In the genomic region with DNA sequence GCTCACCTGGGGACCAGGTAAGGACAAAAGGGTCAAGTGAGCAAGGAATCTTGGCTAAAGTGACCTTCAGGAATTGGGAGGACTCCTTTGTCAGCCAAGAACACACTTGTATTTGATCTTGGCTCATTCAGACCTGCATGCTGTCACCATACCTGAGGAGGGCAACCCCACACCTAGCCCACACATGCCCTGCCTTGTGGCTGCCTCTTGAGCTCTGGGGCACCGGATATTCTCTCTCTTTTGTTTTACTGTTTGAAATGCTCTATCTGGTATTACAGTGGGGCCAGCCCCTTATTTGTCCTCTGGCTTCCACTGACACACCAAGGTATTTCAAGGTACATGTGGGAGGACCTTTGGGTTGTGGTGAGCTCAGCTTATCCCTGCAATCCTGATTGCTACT, we compare ENCODE assay signal across 26 mouse cellular contexts. TPM values are rescaled to one million over a fixed set of nuclear protein-coding genes. Genes with fewer than 3 reads are reported as not detected.
DNase-seq lines count a peak whose midpoint lies in the region; ATAC-seq and TF ChIP-seq lines count a peak whose summit lies in the region.
"Had no signal": no experiment of that assay in that cellular context is flagged by ENCODE, and none has a peak within 500 bp of the region (broad histone marks: within the 10 kb centered on the region; RNA-seq: fewer than 3 reads in every experiment).

No protein-coding gene starts in this region.

- no peak overlapping the region for H3K4me2 ChIP-seq in forebrain, embryonic 11.5 days (ENCODE audit: low read depth, low read length, severe bottlenecking)
- H3K4me2 ChIP-seq in forebrain, embryonic 16.5 days (ENCODE audit: low read length): no peak overlapping the region
- no peak overlapping the region for H3K4me2 ChIP-seq in intestine, embryonic 15.5 days (replicated peaks)
- H3K4me2 ChIP-seq in myocyte (ENCODE audit: low read depth): peak overlapping the region; percentile 51
- H3K4me2 ChIP-seq in stomach, embryonic 16.5 days (ENCODE audit: low read depth, low read length): no peak overlapping the region
- H3K4me2 ChIP-seq: forebrain, embryonic 15.5 days; heart, embryonic 13.5 days; hindbrain, embryonic 14.5 days had no signal

- H3K27me3 ChIP-seq in forebrain, embryonic 11.5 days (ENCODE audit: control insufficient read depth, insufficient read depth, low read length): no peaks in the 10 kb centered on the region
- H3K27me3 ChIP-seq in forebrain, embryonic 16.5 days (replicated peaks; ENCODE audit: control insufficient read depth, insufficient read depth, low read length): no peaks in the 10 kb centered on the region
- no peaks in the 10 kb centered on the region for H3K27me3 ChIP-seq in intestine, embryonic 15.5 days (replicated peaks)
- no peaks in the 10 kb centered on the region for H3K27me3 ChIP-seq in myocyte (ENCODE audit: control insufficient read depth, insufficient read depth, insufficient read length)
- H3K27me3 ChIP-seq in stomach, embryonic 16.5 days (ENCODE audit: control insufficient read depth, insufficient read depth, low read length): no peaks in the 10 kb centered on the region
- H3K27me3 ChIP-seq: forebrain, embryonic 15.5 days; heart, embryonic 13.5 days had no signal

- H3ac ChIP-seq in myocyte (ENCODE audit: control insufficient read depth, insufficient read length): no peak overlapping the region

- H3K4me3 ChIP-seq in forebrain, embryonic 11.5 days (ENCODE audit: low read depth, low read length): no peak overlapping the region
- no peak overlapping the region for H3K4me3 ChIP-seq in forebrain, embryonic 16.5 days (replicated peaks; ENCODE audit: low read length)
- no peak overlapping the region for H3K4me3 ChIP-seq in intestine, embryonic 15.5 days (replicated peaks)
- no peak overlapping the region for H3K4me3 ChIP-seq in myocyte
- H3K4me3 ChIP-seq in stomach, embryonic 16.5 days (replicated peaks; ENCODE audit: low read length): no peak overlapping the region
- H3K4me3 ChIP-seq: forebrain, embryonic 10.5 days; forebrain, embryonic 15.5 days; heart, adult 2 months; heart, embryonic 10.5 days; heart, embryonic 13.5 days had no signal

- H3K27ac ChIP-seq in forebrain, embryonic 11.5 days (ENCODE audit: low read depth, low read length): no peak overlapping the region
- H3K27ac ChIP-seq in forebrain, embryonic 16.5 days (ENCODE audit: low read length): no peak overlapping the region
- no peak overlapping the region for H3K27ac ChIP-seq in intestine, embryonic 15.5 days
- H3K27ac ChIP-seq in stomach, embryonic 16.5 days (ENCODE audit: low read length): peak overlapping the region; percentile 28; the same call in 1 of the 2 replicates
- H3K27ac ChIP-seq: forebrain, embryonic 10.5 days; forebrain, embryonic 15.5 days; heart, adult 2 months; heart, embryonic 10.5 days; heart, embryonic 13.5 days; hindbrain, embryonic 14.5 days had no signal

- H3K4me1 ChIP-seq in forebrain, embryonic 11.5 days (replicated peaks; ENCODE audit: control insufficient read depth, insufficient read depth, low read length): no peaks in the 10 kb centered on the region
- H3K4me1 ChIP-seq in forebrain, embryonic 16.5 days (replicated peaks; ENCODE audit: control insufficient read depth, insufficient read depth, low read length): no peaks in the 10 kb centered on the region
- H3K4me1 ChIP-seq in intestine, embryonic 15.5 days (replicated peaks): no peaks in the 10 kb centered on the region
- no peaks in the 10 kb centered on the region for H3K4me1 ChIP-seq in stomach, embryonic 16.5 days (ENCODE audit: control insufficient read depth, insufficient read depth, low read length)
- H3K4me1 ChIP-seq: forebrain, embryonic 10.5 days; forebrain, embryonic 15.5 days had no signal

- no peaks in the 10 kb centered on the region for H3K79me2 ChIP-seq in myocyte (ENCODE audit: control insufficient read depth, insufficient read depth)

- DNase-seq in forebrain, embryonic 11.5 days (ENCODE audit: low spot score): peak; percentile 28
- DNase-seq in right cerebral cortex, adult 18-20 months: no peak
- no peak for DNase-seq in left cerebral cortex, adult 8-10 months (ENCODE audit: low spot score in 2 of 2)
- no peak for DNase-seq in spleen, postnatal 4 days (ENCODE audit: low spot score in 2 of 2)
- DNase-seq: adrenal gland, adult 8-10 months; adrenal gland, postnatal 36 days; cerebellum, adult 18-20 months; cerebellum, adult 9-10 months; cerebellum, postnatal 14 days; gastrocnemius, postnatal 10 days; gastrocnemius, postnatal 36 days; heart, adult 2 months; heart, postnatal 14 days; heart, postnatal 4 days had no signal

- no peaks in the 10 kb centered on the region for H3K9me3 ChIP-seq in forebrain, embryonic 11.5 days (ENCODE audit: control insufficient read depth, low read length)
- H3K9me3 ChIP-seq in forebrain, embryonic 16.5 days (ENCODE audit: control insufficient read depth, low read length): no peaks in the 10 kb centered on the region
- H3K9me3 ChIP-seq in intestine, embryonic 15.5 days: no peaks in the 10 kb centered on the region
- H3K9me3 ChIP-seq in stomach, embryonic 16.5 days (replicated peaks; ENCODE audit: control insufficient read depth, low read length): no peaks in the 10 kb centered on the region
- H3K9me3 ChIP-seq: forebrain, embryonic 10.5 days; forebrain, embryonic 15.5 days; heart, embryonic 10.5 days; heart, embryonic 13.5 days had no signal

- H3K36me3 ChIP-seq in forebrain, embryonic 11.5 days (ENCODE audit: control insufficient read depth, insufficient read depth, low read length): no peaks in the 10 kb centered on the region
- no peaks in the 10 kb centered on the region for H3K36me3 ChIP-seq in forebrain, embryonic 16.5 days (ENCODE audit: control insufficient read depth, insufficient read depth)
- H3K36me3 ChIP-seq in intestine, embryonic 15.5 days: no peaks in the 10 kb centered on the region
- H3K36me3 ChIP-seq in myocyte (ENCODE audit: control insufficient read depth, insufficient read depth): no peaks in the 10 kb centered on the region
- H3K36me3 ChIP-seq in stomach, embryonic 16.5 days (ENCODE audit: control insufficient read depth, insufficient read depth, low read length): no peaks in the 10 kb centered on the region
- H3K36me3 ChIP-seq: forebrain, embryonic 10.5 days; forebrain, embryonic 15.5 days; heart, embryonic 10.5 days; heart, embryonic 13.5 days had no signal

- H3K9ac ChIP-seq in forebrain, embryonic 11.5 days (ENCODE audit: low read length): no peak overlapping the region
- no peak overlapping the region for H3K9ac ChIP-seq in forebrain, embryonic 16.5 days (replicated peaks; ENCODE audit: low read depth, low read length)
- H3K9ac ChIP-seq in intestine, embryonic 15.5 days: no peak overlapping the region
- no peak overlapping the region for H3K9ac ChIP-seq in stomach, embryonic 16.5 days (ENCODE audit: low read length)
- H3K9ac ChIP-seq: forebrain, embryonic 15.5 days; heart, embryonic 13.5 days; hindbrain, embryonic 14.5 days had no signal

- 68% methylated on average over 1 of the region's 1 CpGs for WGBS in forebrain, embryonic 11.5 days
- 96% methylated on average over 1 of the region's 1 CpGs for WGBS in forebrain, embryonic 16.5 days
- WGBS in intestine, embryonic 15.5 days: 83% methylated on average over 1 of the region's 1 CpGs
- WGBS in stomach, embryonic 16.5 days: 48% methylated on average over 1 of the region's 1 CpGs

- no peak for ATAC-seq in forebrain, embryonic 11.5 days (replicated peaks; ENCODE audit: low FRiP score)
- no peak for ATAC-seq in forebrain, embryonic 16.5 days
- peak; percentile 45; the same call in 1 of the 2 replicates for ATAC-seq in intestine, embryonic 15.5 days
- ATAC-seq in stomach, embryonic 16.5 days (ENCODE audit: insufficient read depth, low FRiP score): no peak
- ATAC-seq: activated CD4-positive, CD25-positive, alpha-beta regulatory T cell, adult 4 months; forebrain, embryonic 15.5 days had no signal

- no peak for TF ChIP-seq POLR2A in myocyte (IDR thresholded peaks at IDR 0.05; ENCODE audit: insufficient read length, low read depth)

TF ChIP-seq in myocyte, 11 proteins besides CTCF, POLR2A, EP300 and RAD21:
- no peak for TF ChIP-seq E2F4 (IDR thresholded peaks at IDR 0.05; ENCODE audit: insufficient read depth)
- no peak for TF ChIP-seq REST (IDR thresholded peaks at IDR 0.05; ENCODE audit: insufficient read depth, insufficient read length)
- no peak for TF ChIP-seq TCF12 (IDR thresholded peaks at IDR 0.05; ENCODE audit: insufficient read depth, poor library complexity, severe bottlenecking)
- no peak for TF ChIP-seq TCF3 (IDR thresholded peaks at IDR 0.05; ENCODE audit: insufficient read length, low read depth)
- TF ChIP-seq MYOG (IDR thresholded peaks at IDR 0.05; ENCODE audit: control insufficient read depth in 1 of 3, insufficient read depth in 1 of 3, insufficient read length in 2 of 3, low read depth in 2 of 3): no peak
- TF ChIP-seq MAX (IDR thresholded peaks at IDR 0.05; ENCODE audit: low read depth): no peak
TF ChIP-seq in myocyte: peak in this region for 0.

RNA-seq across cellular contexts. Expression of gene Ripk4, which starts 43.5 kb away (rescaled TPM):
- polyA plus RNA-seq in forebrain, embryonic 11.5 days (2014; fragmentation: Nextera tagmentation; extraction: Ambion mirVana): 1.6 and 1.7 TPM in 2 replicates
- polyA plus RNA-seq in forebrain, embryonic 16.5 days (2015; fragmentation: Nextera tagmentation; extraction: Ambion mirVana): 1.1 and 1.5 TPM in 2 replicates
- polyA plus RNA-seq in intestine, embryonic 15.5 days (2015; fragmentation: Nextera tagmentation; extraction: Ambion mirVana): 19.6 and 21.7 TPM in 2 replicates
- not detected for polyA plus RNA-seq in myocyte (2012; fragmentation: generic; extraction: Trizol)
- 31.2 and 42.7 TPM in 2 replicates for polyA plus RNA-seq in stomach, embryonic 16.5 days (2015; fragmentation: Nextera tagmentation; extraction: Ambion mirVana)
- total RNA-seq in left cerebral cortex, adult 8-10 months (2022): 1 to 10 TPM in 3 of 4 experiments, under 1 TPM in 1; 0.51 to 1.1 (median 1.0) TPM
- total RNA-seq: gastrocnemius, adult 18-20 months; gastrocnemius, postnatal 10 days; gastrocnemius, postnatal 36 days; granulocyte monocyte progenitor cell, adult 5-6 weeks had no signal
